In the genomic region with DNA sequence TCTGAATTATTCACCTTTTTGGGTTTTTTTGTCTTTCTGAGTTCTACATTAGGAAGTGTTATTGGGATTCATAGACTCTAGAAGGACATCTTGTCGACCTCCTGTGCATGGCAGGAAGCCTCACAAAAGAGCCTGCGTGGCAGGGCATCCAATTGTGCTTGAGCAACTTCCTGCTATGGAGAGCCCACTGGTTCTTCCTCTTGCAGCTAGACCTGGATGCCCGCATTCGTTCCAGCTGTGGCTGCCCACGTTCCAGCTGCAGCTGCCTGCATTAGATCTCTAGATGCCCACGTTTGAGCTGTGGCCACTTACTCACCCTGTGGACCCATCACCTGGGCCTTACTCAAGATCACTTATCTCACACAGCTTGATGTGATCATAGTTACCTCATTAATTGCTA, we compare ENCODE assay signal across 16 mouse cellular contexts.
DNase-seq lines count a peak whose midpoint lies in the region; ATAC-seq lines count a peak whose summit lies in the region.
"Had no signal": no experiment of that assay in that cellular context is flagged by ENCODE, and none has a peak within 500 bp of the region (broad histone marks: within the 10 kb centered on the region; RNA-seq: fewer than 3 reads in every experiment).

No protein-coding gene starts in this region.

- peak; percentile 55 for ATAC-seq in granulocyte monocyte progenitor cell, adult 5-6 weeks (replicated peaks; ENCODE audit: poor library complexity, severe bottlenecking)
- ATAC-seq: forebrain, embryonic 14.5 days; forebrain, embryonic 16.5 days had no signal

- peak; percentile 64 for DNase-seq in heart, adult 11 months
- DNase-seq in heart, adult 18-20 months = no peak
- DNase-seq in left cerebral cortex, adult 11 months (ENCODE audit: low spot score) = no peak
- no peak for DNase-seq in urinary bladder, postnatal 4 days (ENCODE audit: low spot score in 2 of 2)
- DNase-seq: adrenal gland, adult 2 months; adrenal gland, postnatal 10 days; adrenal gland, postnatal 25 days; cerebellum, adult 11 months; cerebellum, adult 18-20 months; cerebellum, adult 8-10 months; cerebellum, postnatal 10 days; cerebellum, postnatal 25 days; embryo, embryonic 11 days had no signal
